Mouse (Mus musculus): ENCODE data around the gene Usp48.

- TF ChIP-seq POLR2A (IDR thresholded peaks at IDR 0.05; ENCODE audit: low read depth, low read length) = no peak
- no peak for TF ChIP-seq CTCF (IDR thresholded peaks at IDR 0.05; ENCODE audit: extremely low read depth, insufficient read length, insufficient replicate concordance, low read depth, low read length)
Measured at GRCm38 (mm10) chr4:137589586-137589985, 4.0 kb upstream of the Usp48 start.

All from small intestine, adult 2 months (tissue).